Mouse (Mus musculus): ENCODE measurements around the gene Tead1.

The Tead1 gene

GRCm38 (mm10) chr7:112679171-112679512 is at the start of gene Tead1:
TSS of gene Tead1 (plus strand) at chr7:112679318.
- DNase-seq (ENCODE audit: low read depth, low spot score), result peak; percentile 93

- DNase-seq (ENCODE audit: low read depth, low spot score), result no peak
Measured at GRCm38 (mm10) chr7:112634505-112635213, 44.5 kb upstream of the Tead1 start.

GRCm38 (mm10) chr7:112635936-112636335 is 43.2 kb upstream of the Tead1 start:
- no peak for DNase-seq (ENCODE audit: low read depth, low spot score)

- DNase-seq (ENCODE audit: low read depth, low spot score), result no peak
Measured at GRCm38 (mm10) chr7:112643866-112644543, 35.1 kb upstream of the Tead1 start.

- no peak for DNase-seq (ENCODE audit: low read depth, low spot score)
Measured at GRCm38 (mm10) chr7:112644701-112645100, 34.4 kb upstream of the Tead1 start.

GRCm38 (mm10) chr7:112645724-112646123 is 33.4 kb upstream of the Tead1 start:
- DNase-seq (ENCODE audit: low read depth, low spot score), result no peak

- no peak for DNase-seq (ENCODE audit: low read depth, low spot score)
Measured at GRCm38 (mm10) chr7:112647417-112647816, 31.7 kb upstream of the Tead1 start.

- DNase-seq (ENCODE audit: low read depth, low spot score), result no peak
Measured at GRCm38 (mm10) chr7:112656141-112656662, 22.9 kb upstream of the Tead1 start.

- no peak for DNase-seq (ENCODE audit: low read depth, low spot score)
Measured at GRCm38 (mm10) chr7:112658939-112659338, 20.2 kb upstream of the Tead1 start.

GRCm38 (mm10) chr7:112659816-112660215 is 19.3 kb upstream of the Tead1 start:
- DNase-seq (ENCODE audit: low read depth, low spot score), result no peak

GRCm38 (mm10) chr7:112660325-112660724 is 18.8 kb upstream of the Tead1 start:
- DNase-seq (ENCODE audit: low read depth, low spot score), result no peak

GRCm38 (mm10) chr7:112662398-112663313 is 16.5 kb upstream of the Tead1 start:
- no peak for DNase-seq (ENCODE audit: low read depth, low spot score)

GRCm38 (mm10) chr7:112663314-112663966 is 15.7 kb upstream of the Tead1 start:
- peak; percentile 67 for DNase-seq (ENCODE audit: low read depth, low spot score)

GRCm38 (mm10) chr7:112669993-112670392 is 9.1 kb upstream of the Tead1 start:
- DNase-seq (ENCODE audit: low read depth, low spot score), result no peak

GRCm38 (mm10) chr7:112678418-112679170 is 524 bp upstream of the Tead1 start:
- peak; percentile 72 for DNase-seq (ENCODE audit: low read depth, low spot score)

- DNase-seq (ENCODE audit: low read depth, low spot score), result peak; percentile 69
Measured at GRCm38 (mm10) chr7:112679513-112680245, 561 bp downstream of the Tead1 start.

- peak; percentile 43 for DNase-seq (ENCODE audit: low read depth, low spot score)
Measured at GRCm38 (mm10) chr7:112680498-112681251, 1.6 kb downstream of the Tead1 start.

- no peak for DNase-seq (ENCODE audit: low read depth, low spot score)
Measured at GRCm38 (mm10) chr7:112684626-112685561, 5.8 kb downstream of the Tead1 start.

All from forelimb bud, embryonic 11.5 days (tissue).